Mouse (Mus musculus) T-helper 17 cell (primary cell): ENCODE measurements at regions not wholly inside any gene's neighbourhood (a gene's known extent, or its start where the extent isn't known, plus 50 kb on each side); places are given as distances from the start of the nearest gene placed in this dataset.

Experiments used
- in situ Hi-C, 2 experiments: fragments of 300-600 bp; cut with MboI, MseI; formaldehyde crosslinking; loops; 1 replicate in 1 of 2; 2 replicates in 1 of 2; pipeline ENCODE4 v1.15.1; 2025; ENCODE audit warnings: high pct_unique_total_duplicates in 2 of 2

- in situ Hi-C loops = no loop called here
Observed at GRCm38 (mm10) chr4:127763736-127764135, 207.0 kb downstream of the CK137956 start.

GRCm38 (mm10) chr4:127758961-127759360 is 211.8 kb downstream of the CK137956 start:
- in situ Hi-C loops = no loop called here

- in situ Hi-C loops = no loop called here
Observed at GRCm38 (mm10) chr4:127756238-127756637, 214.5 kb downstream of the CK137956 start.

- in situ Hi-C loops = no loop called here
Observed at GRCm38 (mm10) chr4:127750781-127751180, 220.0 kb downstream of the CK137956 start.

- in situ Hi-C loops = no loop called here
Observed at GRCm38 (mm10) chr4:127747876-127748275, 222.9 kb downstream of the CK137956 start.

GRCm38 (mm10) chr4:127736781-127737180 is 234.0 kb downstream of the CK137956 start:
- in situ Hi-C loops = no loop called here

- in situ Hi-C loops = no loop called here
Observed at GRCm38 (mm10) chr4:127736151-127736550, 234.6 kb downstream of the CK137956 start.

GRCm38 (mm10) chr4:127734641-127735040 is 236.1 kb downstream of the CK137956 start:
- in situ Hi-C loops = no loop called here

- in situ Hi-C loops = no loop called here
Observed at GRCm38 (mm10) chr4:127718661-127719060, 252.1 kb downstream of the CK137956 start.

- in situ Hi-C loops = no loop called here
Observed at GRCm38 (mm10) chr4:127712274-127712673, 258.5 kb downstream of the CK137956 start.

- in situ Hi-C loops = no loop called here
Observed at GRCm38 (mm10) chr4:127710816-127711215, 259.9 kb downstream of the CK137956 start.

- in situ Hi-C loops = no loop called here
Observed at GRCm38 (mm10) chr4:127709746-127710145, 261.0 kb downstream of the CK137956 start.

GRCm38 (mm10) chr4:127708186-127708585 is 262.6 kb downstream of the CK137956 start:
- in situ Hi-C loops = no loop called here

- in situ Hi-C loops = no loop called here
Observed at GRCm38 (mm10) chr4:127707126-127707525, 263.6 kb downstream of the CK137956 start.

- in situ Hi-C loops = no loop called here
Observed at GRCm38 (mm10) chr4:127701651-127702050, 269.1 kb downstream of the CK137956 start.

GRCm38 (mm10) chr4:127689986-127690385 is 280.8 kb downstream of the CK137956 start:
- in situ Hi-C loops = no loop called here

GRCm38 (mm10) chr4:127685021-127685420 is 285.7 kb downstream of the CK137956 start:
- in situ Hi-C loops = no loop called here

GRCm38 (mm10) chr4:127679391-127679790 is 291.4 kb downstream of the CK137956 start:
- in situ Hi-C loops = no loop called here

GRCm38 (mm10) chr4:127678437-127678836 is 292.3 kb downstream of the CK137956 start:
- in situ Hi-C loops = no loop called here

- in situ Hi-C loops = no loop called here
Observed at GRCm38 (mm10) chr4:127675745-127676315, 294.9 kb downstream of the CK137956 start.

- in situ Hi-C loops = no loop called here
Observed at GRCm38 (mm10) chr4:127659950-127660349, 302.0 kb upstream of the Gjb5 start.

GRCm38 (mm10) chr4:127651601-127652000 is 293.6 kb upstream of the Gjb5 start:
- in situ Hi-C loops = no loop called here

- in situ Hi-C loops = no loop called here
Observed at GRCm38 (mm10) chr4:127648011-127648410, 290.0 kb upstream of the Gjb5 start.

- in situ Hi-C loops = no loop called here
Observed at GRCm38 (mm10) chr4:127647189-127647588, 289.2 kb upstream of the Gjb5 start.
